Mouse (Mus musculus): ENCODE measurements at regions not wholly inside any gene's neighbourhood (a gene's known extent, or its start where the extent isn't known, plus 50 kb on each side); places are given as distances from the start of the nearest gene placed in this dataset.

GRCm38 (mm10) chr3:70224846-70225245 lies 217.4 kb downstream of the Otol1 start:
- WGBS: 89% methylated on average over 6 of the region's 6 CpGs
- H3K9me3 ChIP-seq (replicated peaks; ENCODE audit: control insufficient read depth, low read length): no peaks in the 10 kb centered on the region

DNA sequence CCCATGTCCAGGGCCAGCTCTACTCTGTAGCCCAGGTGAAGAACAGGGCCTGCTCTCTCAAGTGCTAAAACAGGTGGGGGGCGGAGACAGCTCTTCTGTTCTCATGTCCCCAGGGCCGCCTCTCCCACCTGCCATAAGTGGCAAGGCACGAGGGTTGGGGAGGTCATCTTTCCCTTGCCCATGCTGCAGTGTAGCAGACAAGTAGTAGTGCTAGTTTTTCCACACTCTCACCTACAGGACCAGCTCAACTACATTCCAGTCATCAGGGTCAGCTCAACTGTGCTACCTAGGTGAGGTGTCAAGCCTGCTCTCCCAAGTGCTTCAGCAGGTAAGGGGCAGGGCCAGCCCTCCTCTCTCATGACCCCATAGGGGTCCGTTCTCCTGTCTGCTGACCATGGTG lies 219.8 kb downstream of the Otol1 start:
- ATAC-seq (no peak), DNase-seq (ENCODE audit: low spot score) (no peak)
- Histone ChIP-seq H3K4me2 (ENCODE audit: low read length) (no peak overlapping the region), H3K9me3 (replicated peaks; ENCODE audit: control insufficient read depth, low read length) (no peaks in the 10 kb centered on the region), H3K27ac (ENCODE audit: low read depth, low read length) (no peak overlapping the region), H3K27me3 (replicated peaks; ENCODE audit: control insufficient read depth, insufficient read depth, low read length) (no peaks in the 10 kb centered on the region), H3K4me3 (ENCODE audit: low read depth, low read length) (no peak overlapping the region), H3K9ac (ENCODE audit: low read length) (no peak overlapping the region), H3K4me1 (ENCODE audit: control insufficient read depth, insufficient read depth, low read length) (peaks cover 12% of the 10 kb centered on the region), H3K36me3 (ENCODE audit: control insufficient read depth, insufficient read depth, low read length) (no peaks in the 10 kb centered on the region)
- WGBS: 88% methylated on average over 4 of the region's 4 CpGs

More at GRCm38 (mm10) chr3:70224846-70225245, 217.4 kb downstream of the Otol1 start:
- Histone ChIP-seq H3K4me3 (ENCODE audit: low read depth, low read length) (no peak overlapping the region), H3K4me2 (ENCODE audit: low read length) (no peak overlapping the region), H3K9ac (ENCODE audit: low read length) (no peak overlapping the region), H3K27ac (ENCODE audit: low read depth, low read length) (no peak overlapping the region), H3K4me1 (ENCODE audit: control insufficient read depth, insufficient read depth, low read length) (peaks cover 12% of the 10 kb centered on the region), H3K36me3 (ENCODE audit: control insufficient read depth, insufficient read depth, low read length) (no peaks in the 10 kb centered on the region), H3K27me3 (replicated peaks; ENCODE audit: control insufficient read depth, insufficient read depth, low read length) (no peaks in the 10 kb centered on the region)
- peak; percentile 49 for DNase-seq (ENCODE audit: low spot score)
- ATAC-seq: no peak

GRCm38 (mm10) chr3:70248655-70249054 lies 241.2 kb downstream of the Otol1 start:
- Histone ChIP-seq H3K27me3 (replicated peaks; ENCODE audit: control insufficient read depth, insufficient read depth, low read length) (no peaks in the 10 kb centered on the region), H3K4me1 (ENCODE audit: control insufficient read depth, insufficient read depth, low read length) (no peaks in the 10 kb centered on the region), H3K27ac (ENCODE audit: low read depth, low read length) (no peak overlapping the region), H3K36me3 (ENCODE audit: control insufficient read depth, insufficient read depth, low read length) (no peaks in the 10 kb centered on the region), H3K4me3 (ENCODE audit: low read depth, low read length) (no peak overlapping the region), H3K9ac (ENCODE audit: low read length) (no peak overlapping the region), H3K4me2 (ENCODE audit: low read length) (no peak overlapping the region), H3K9me3 (replicated peaks; ENCODE audit: control insufficient read depth, low read length) (no peaks in the 10 kb centered on the region)
- 0 out of 2 replicates have a peak, but pooled peaks have one; percentile 55 for ATAC-seq
- WGBS: 21% methylated on average over 3 of the region's 3 CpGs
- DNase-seq (ENCODE audit: low spot score): no peak

DNA sequence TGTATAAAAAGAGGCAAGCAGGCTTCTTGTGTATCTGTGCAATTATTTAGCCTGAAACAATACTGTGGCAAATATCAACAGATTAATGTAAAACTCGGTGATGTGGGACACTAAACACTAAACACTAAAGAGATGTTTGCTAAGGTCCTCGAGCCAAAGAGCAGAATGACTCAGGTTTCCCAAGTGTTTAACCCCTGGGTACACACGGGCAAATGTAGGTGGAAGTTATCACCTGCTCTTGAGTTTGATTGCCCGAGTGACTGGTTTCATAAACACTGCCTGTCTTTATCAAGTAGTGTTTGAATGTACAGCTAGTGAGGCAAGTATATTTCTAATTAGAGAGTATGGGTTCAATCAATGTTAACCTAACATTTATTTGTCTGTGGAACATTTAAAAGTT lies 242.5 kb downstream of the Otol1 start:
- DNase-seq (ENCODE audit: low spot score): no peak
- Histone ChIP-seq H3K9ac (ENCODE audit: low read length) (no peak overlapping the region), H3K27ac (ENCODE audit: low read depth, low read length) (no peak overlapping the region), H3K4me2 (ENCODE audit: low read length) (no peak overlapping the region), H3K27me3 (replicated peaks; ENCODE audit: control insufficient read depth, insufficient read depth, low read length) (no peaks in the 10 kb centered on the region), H3K4me1 (ENCODE audit: control insufficient read depth, insufficient read depth, low read length) (no peaks in the 10 kb centered on the region), H3K9me3 (replicated peaks; ENCODE audit: control insufficient read depth, low read length) (no peaks in the 10 kb centered on the region), H3K36me3 (ENCODE audit: control insufficient read depth, insufficient read depth, low read length) (no peaks in the 10 kb centered on the region), H3K4me3 (ENCODE audit: low read depth, low read length) (no peak overlapping the region)
- 84% methylated on average over 4 of the region's 4 CpGs for WGBS
- no peak for ATAC-seq

GRCm38 (mm10) chr3:70250733-70251132 lies 243.3 kb downstream of the Otol1 start:
- no peak for ATAC-seq
- Histone ChIP-seq H3K9ac (ENCODE audit: low read length) (no peak overlapping the region), H3K4me2 (ENCODE audit: low read length) (no peak overlapping the region), H3K9me3 (replicated peaks; ENCODE audit: control insufficient read depth, low read length) (no peaks in the 10 kb centered on the region), H3K27ac (ENCODE audit: low read depth, low read length) (no peak overlapping the region), H3K4me3 (ENCODE audit: low read depth, low read length) (no peak overlapping the region), H3K27me3 (replicated peaks; ENCODE audit: control insufficient read depth, insufficient read depth, low read length) (no peaks in the 10 kb centered on the region), H3K36me3 (ENCODE audit: control insufficient read depth, insufficient read depth, low read length) (no peaks in the 10 kb centered on the region), H3K4me1 (ENCODE audit: control insufficient read depth, insufficient read depth, low read length) (no peaks in the 10 kb centered on the region)
- peak; percentile 22 for DNase-seq (ENCODE audit: low spot score)
- 64% methylated on average over 7 of the region's 7 CpGs for WGBS

DNA sequence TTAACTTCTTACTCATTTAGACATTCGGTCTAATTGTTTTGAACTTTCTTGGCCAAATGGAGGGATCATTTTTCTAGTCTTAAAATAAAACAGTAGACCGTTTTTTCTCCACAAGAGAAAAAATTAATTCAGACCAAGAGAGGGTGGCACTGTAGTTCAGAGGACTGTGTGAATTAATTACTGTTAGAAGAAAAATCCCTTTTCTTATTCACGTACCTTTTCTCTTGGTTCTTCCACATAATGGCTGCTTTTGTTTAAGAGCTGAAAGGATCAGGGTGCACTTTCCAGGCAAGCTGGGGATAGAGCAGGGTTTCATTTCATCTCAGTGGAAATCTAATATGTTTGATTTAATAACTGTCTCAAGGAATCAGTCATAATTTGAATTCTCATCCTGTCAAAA lies 255.9 kb downstream of the Otol1 start:
- Histone ChIP-seq H3K9me3 (replicated peaks; ENCODE audit: control insufficient read depth, low read length) (no peaks in the 10 kb centered on the region), H3K9ac (ENCODE audit: low read length) (no peak overlapping the region), H3K36me3 (ENCODE audit: control insufficient read depth, insufficient read depth, low read length) (no peaks in the 10 kb centered on the region), H3K4me3 (ENCODE audit: low read depth, low read length) (no peak overlapping the region), H3K4me2 (ENCODE audit: low read length) (no peak overlapping the region), H3K27ac (ENCODE audit: low read depth, low read length) (no peak overlapping the region), H3K4me1 (ENCODE audit: control insufficient read depth, insufficient read depth, low read length) (no peaks in the 10 kb centered on the region), H3K27me3 (replicated peaks; ENCODE audit: control insufficient read depth, insufficient read depth, low read length) (no peaks in the 10 kb centered on the region)
- peak; percentile 58; the same call in 1 of the 2 replicates for ATAC-seq
- 3% methylated on average over 3 of the region's 3 CpGs for WGBS
- DNase-seq (ENCODE audit: low spot score): peak; percentile 36

DNA sequence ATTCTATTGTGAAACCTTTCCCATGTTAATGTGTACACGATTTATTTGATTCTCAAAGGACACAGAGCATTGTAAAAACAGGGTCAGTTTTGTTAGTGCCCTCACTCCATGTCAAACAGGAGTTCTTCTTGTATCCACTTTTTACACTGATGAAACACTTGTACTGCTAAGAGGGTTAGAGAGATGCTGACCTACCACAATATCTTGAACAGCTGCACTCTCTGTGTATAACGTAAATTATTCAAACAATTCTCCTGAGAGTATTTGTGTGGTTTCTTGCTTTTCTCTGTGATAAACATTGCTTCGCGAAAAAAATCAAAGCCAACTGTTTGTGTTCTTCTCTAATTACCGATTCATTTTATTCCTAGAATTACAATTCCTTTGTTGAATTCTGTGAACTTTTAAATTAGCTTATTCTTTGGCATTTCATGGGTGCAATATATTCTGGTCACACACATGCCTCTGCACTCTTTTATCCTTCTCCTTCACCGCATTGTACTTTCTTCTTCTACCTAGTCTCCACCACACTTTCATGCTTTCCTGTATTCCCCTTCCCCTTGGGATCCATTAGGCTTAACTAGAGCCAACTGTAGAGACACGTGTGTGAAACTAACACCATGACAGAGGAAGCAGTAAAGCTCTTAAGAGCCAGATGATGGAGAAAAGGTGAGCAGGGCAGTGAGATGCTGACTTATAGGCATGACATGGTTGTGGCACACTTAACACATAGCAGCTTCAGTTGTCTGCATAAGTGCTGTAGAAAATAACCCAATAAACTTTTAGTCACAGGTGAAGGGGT lies 281.4 kb downstream of the Otol1 start:
- no peaks in the 10 kb centered on the region for H3K9me3 ChIP-seq (replicated peaks; ENCODE audit: control insufficient read depth, low read length)
- WGBS: 60% methylated on average over 7 of the region's 7 CpGs

DNA sequence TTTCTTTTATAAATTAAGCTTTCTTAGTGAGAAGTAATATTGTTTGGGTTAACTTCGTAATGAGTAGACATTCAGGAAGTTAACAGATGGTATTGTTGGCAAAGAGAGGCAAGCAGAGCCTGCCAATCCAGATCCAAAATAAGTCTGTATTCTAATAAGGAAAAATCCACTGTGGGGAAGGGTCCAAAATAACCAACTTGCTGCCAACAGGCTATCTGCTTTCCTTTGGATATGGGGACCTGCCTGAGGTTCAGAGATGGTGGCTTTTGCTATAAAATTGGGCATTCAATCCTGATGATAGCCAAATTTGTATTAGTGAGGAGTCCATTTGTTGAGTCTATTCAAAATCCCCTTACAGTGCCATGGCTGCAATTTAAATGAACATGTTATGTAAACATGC lies 300.1 kb downstream of the Otol1 start:
- no peak overlapping the region for H3K4me2 ChIP-seq (ENCODE audit: low read length)
- ATAC-seq: peak; percentile 73; the same call in 1 of the 2 replicates
- no peak overlapping the region for H3K27ac ChIP-seq (ENCODE audit: low read depth, low read length)
- H3K36me3 ChIP-seq (ENCODE audit: control insufficient read depth, insufficient read depth, low read length): no peaks in the 10 kb centered on the region
- DNase-seq (ENCODE audit: low spot score): peak; percentile 79
- no peaks in the 10 kb centered on the region for H3K4me1 ChIP-seq (ENCODE audit: control insufficient read depth, insufficient read depth, low read length)
- H3K4me3 ChIP-seq (ENCODE audit: low read depth, low read length): no peak overlapping the region
- no peaks in the 10 kb centered on the region for H3K9me3 ChIP-seq (replicated peaks; ENCODE audit: control insufficient read depth, low read length)
- 66% methylated on average over 1 of the region's 1 CpGs for WGBS
- no peaks in the 10 kb centered on the region for H3K27me3 ChIP-seq (replicated peaks; ENCODE audit: control insufficient read depth, insufficient read depth, low read length)
- no peak overlapping the region for H3K9ac ChIP-seq (ENCODE audit: low read length)

More for the DNA sequence above, 281.4 kb downstream of the Otol1 start:
- H3K9ac ChIP-seq (ENCODE audit: low read length): no peak overlapping the region
- no peak overlapping the region for H3K4me2 ChIP-seq (ENCODE audit: low read length)
- H3K27ac ChIP-seq (ENCODE audit: low read depth, low read length): no peak overlapping the region
- no peaks in the 10 kb centered on the region for H3K36me3 ChIP-seq (ENCODE audit: control insufficient read depth, insufficient read depth, low read length)
- DNase-seq (ENCODE audit: low spot score): peak; percentile 19
- H3K4me1 ChIP-seq (ENCODE audit: control insufficient read depth, insufficient read depth, low read length): no peaks in the 10 kb centered on the region
- no peak overlapping the region for H3K4me3 ChIP-seq (ENCODE audit: low read depth, low read length)
- H3K27me3 ChIP-seq (replicated peaks; ENCODE audit: control insufficient read depth, insufficient read depth, low read length): no peaks in the 10 kb centered on the region
- no peak for ATAC-seq

GRCm38 (mm10) chr3:70308061-70308461 lies 300.6 kb downstream of the Otol1 start:
- Histone ChIP-seq H3K4me3 (ENCODE audit: low read depth, low read length) (no peak overlapping the region), H3K9ac (ENCODE audit: low read length) (no peak overlapping the region), H3K9me3 (replicated peaks; ENCODE audit: control insufficient read depth, low read length) (no peaks in the 10 kb centered on the region), H3K4me1 (ENCODE audit: control insufficient read depth, insufficient read depth, low read length) (no peaks in the 10 kb centered on the region), H3K36me3 (ENCODE audit: control insufficient read depth, insufficient read depth, low read length) (no peaks in the 10 kb centered on the region), H3K4me2 (ENCODE audit: low read length) (no peak overlapping the region), H3K27ac (ENCODE audit: low read depth, low read length) (no peak overlapping the region), H3K27me3 (replicated peaks; ENCODE audit: control insufficient read depth, insufficient read depth, low read length) (no peaks in the 10 kb centered on the region)
- WGBS: 76% methylated on average over 3 of the region's 3 CpGs
- peak; percentile 45; the same call in 1 of the 2 replicates for ATAC-seq
- no peak for DNase-seq (ENCODE audit: low spot score)
